ENCODE assay signal across 8 mouse cellular contexts in the genomic region with DNA sequence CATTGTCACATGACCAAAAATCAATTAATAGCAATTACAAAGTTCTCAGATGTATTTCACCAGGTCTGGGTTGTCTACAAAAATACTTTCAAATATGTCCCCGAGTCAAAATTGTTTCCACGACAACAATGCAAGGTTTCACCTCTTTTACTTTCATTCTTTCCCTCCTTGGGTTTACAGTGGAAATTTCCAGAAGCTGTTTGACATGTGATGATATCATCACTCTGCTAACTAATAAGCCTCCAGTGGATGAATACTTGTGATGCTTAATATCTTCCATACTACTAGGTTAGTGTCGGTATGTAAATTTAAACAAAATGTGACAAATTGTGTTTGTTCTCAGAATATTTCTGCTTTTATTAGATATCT. TPM values are rescaled to one million over a fixed set of nuclear protein-coding genes. Genes with fewer than 3 reads are reported as not detected.
DNase-seq lines count a peak whose midpoint lies in the region; ATAC-seq and TF ChIP-seq lines count a peak whose summit lies in the region.

No protein-coding gene starts in this region.

- no peak for DNase-seq in lung, adult 2 months
- no peak for DNase-seq in lung, postnatal 10 days
- no peak for DNase-seq in limb, embryonic 10.5 days (ENCODE audit: low spot score)
- DNase-seq in Muller cell, postnatal 12 days (ENCODE audit: inconsistent ontology term) = no peak
- DNase-seq in adrenal gland, postnatal 25 days = no peak
- no peak for DNase-seq in urinary bladder, adult 18-20 months (ENCODE audit: low spot score in 2 of 2)

- H3K27me3 ChIP-seq in embryonic facial prominence, embryonic 13.5 days = peaks cover 42% of the 10 kb centered on the region
- H3K27me3 ChIP-seq in limb, embryonic 10.5 days (ENCODE audit: low read depth, poor library complexity, severe bottlenecking) = peaks cover 51% of the 10 kb centered on the region
- peaks cover 9% of the 10 kb centered on the region for H3K27me3 ChIP-seq in neural tube, embryonic 15.5 days (replicated peaks)

- H3K4me3 ChIP-seq in lung, adult 2 months (replicated peaks; ENCODE audit: extremely low read depth, low read depth, low read length) = peak overlapping the region; percentile 66
- peak overlapping the region; percentile 57 for H3K4me3 ChIP-seq in embryonic facial prominence, embryonic 13.5 days
- H3K4me3 ChIP-seq in limb, embryonic 10.5 days = peak overlapping the region; percentile 65
- H3K4me3 ChIP-seq in neural tube, embryonic 15.5 days (replicated peaks) = peak overlapping the region; percentile 59

- no peaks in the 10 kb centered on the region for H3K36me3 ChIP-seq in embryonic facial prominence, embryonic 13.5 days
- no peaks in the 10 kb centered on the region for H3K36me3 ChIP-seq in limb, embryonic 10.5 days
- no peaks in the 10 kb centered on the region for H3K36me3 ChIP-seq in neural tube, embryonic 15.5 days

- no peak overlapping the region for H3K27ac ChIP-seq in embryonic facial prominence, embryonic 13.5 days
- no peak overlapping the region for H3K27ac ChIP-seq in limb, embryonic 10.5 days
- no peak overlapping the region for H3K27ac ChIP-seq in neural tube, embryonic 15.5 days (replicated peaks)

- no peak for ATAC-seq in embryonic facial prominence, embryonic 13.5 days (ENCODE audit: insufficient number of reproducible peaks, insufficient read depth, low FRiP score, low TSS enrichment, low read depth)
- no peak for ATAC-seq in neural tube, embryonic 15.5 days (ENCODE audit: low FRiP score)

- no peaks in the 10 kb centered on the region for H3K4me1 ChIP-seq in lung, adult 2 months (ENCODE audit: control insufficient read depth, insufficient read depth, low read length)
- H3K4me1 ChIP-seq in embryonic facial prominence, embryonic 13.5 days = peaks cover 33% of the 10 kb centered on the region
- peaks cover 34% of the 10 kb centered on the region for H3K4me1 ChIP-seq in limb, embryonic 10.5 days
- peaks cover 10% of the 10 kb centered on the region for H3K4me1 ChIP-seq in neural tube, embryonic 15.5 days

- H3K9me3 ChIP-seq in embryonic facial prominence, embryonic 13.5 days = no peaks in the 10 kb centered on the region
- no peaks in the 10 kb centered on the region for H3K9me3 ChIP-seq in limb, embryonic 10.5 days (replicated peaks)
- H3K9me3 ChIP-seq in neural tube, embryonic 15.5 days (replicated peaks) = no peaks in the 10 kb centered on the region

- H3K4me2 ChIP-seq in embryonic facial prominence, embryonic 13.5 days = peak overlapping the region; percentile 97
- H3K4me2 ChIP-seq in neural tube, embryonic 15.5 days = peak overlapping the region; percentile 99

- H3K9ac ChIP-seq in embryonic facial prominence, embryonic 13.5 days = no peak overlapping the region
- H3K9ac ChIP-seq in neural tube, embryonic 15.5 days (replicated peaks) = peak overlapping the region; percentile 59; the same call in 1 of the 2 replicates

- no peak for TF ChIP-seq CTCF in lung, adult 2 months (IDR thresholded peaks at IDR 0.05; ENCODE audit: insufficient read depth, low read length)

- TF ChIP-seq POLR2A in lung, adult 2 months (IDR thresholded peaks at IDR 0.05; ENCODE audit: borderline replicate concordance, extremely low read depth, low read depth, low read length) = no peak

- 37% methylated on average over 3 of the region's 3 CpGs for WGBS in lung, adult 2 months
- 61% methylated on average over 3 of the region's 3 CpGs for WGBS in embryonic facial prominence, embryonic 13.5 days
- WGBS in limb, embryonic 10.5 days = 79% methylated on average over 3 of the region's 3 CpGs
- WGBS in neural tube, embryonic 15.5 days = 79% methylated on average over 3 of the region's 3 CpGs

RNA-seq across cellular contexts. Expression of gene Prrg4, which starts 0.3 kb away (rescaled TPM):
- 0.72 and 1.4 TPM in 2 replicates for polyA plus RNA-seq in lung, adult 2 months (2012; rRNA removed)
- 2.8 and 3.0 TPM in 2 replicates for polyA plus RNA-seq in embryonic facial prominence, embryonic 13.5 days (2015; fragmentation: Nextera tagmentation; extraction: Ambion mirVana)
- 0.90 and 1.1 TPM in 2 replicates for polyA plus RNA-seq in limb, embryonic 10.5 days (2016; fragmentation: Nextera tagmentation; extraction: Ambion mirVana)
- polyA plus RNA-seq in neural tube, embryonic 15.5 days (2015; fragmentation: Nextera tagmentation; extraction: Ambion mirVana) = 0.93 and 1.6 TPM in 2 replicates
- 3.0 and 5.1 TPM in 2 replicates for total RNA-seq in adrenal gland, postnatal 25 days (2021)

RNA-seq across cellular contexts. Expression of gene Ccdc73, which starts 17.6 kb away (rescaled TPM):
- 1.1 TPM in 1 of 2 replicates, not detected in the other for polyA plus RNA-seq in lung, adult 2 months (2012; rRNA removed)
- 9.5 and 11.2 TPM in 2 replicates for polyA plus RNA-seq in embryonic facial prominence, embryonic 13.5 days (2015; fragmentation: Nextera tagmentation; extraction: Ambion mirVana)
- polyA plus RNA-seq in limb, embryonic 10.5 days (2016; fragmentation: Nextera tagmentation; extraction: Ambion mirVana) = 2.6 and 3.2 TPM in 2 replicates
- polyA plus RNA-seq in neural tube, embryonic 15.5 days (2015; fragmentation: Nextera tagmentation; extraction: Ambion mirVana) = 6.7 and 7.9 TPM in 2 replicates
- total RNA-seq in adrenal gland, postnatal 25 days (2021) = 4.5 and 7.9 TPM in 2 replicates

RNA-seq across cellular contexts. Expression of gene Qser1, which starts 33.4 kb away (rescaled TPM):
- 4.6 and 5.9 TPM in 2 replicates for polyA plus RNA-seq in lung, adult 2 months (2012; rRNA removed)
- 13.5 and 14.2 TPM in 2 replicates for polyA plus RNA-seq in embryonic facial prominence, embryonic 13.5 days (2015; fragmentation: Nextera tagmentation; extraction: Ambion mirVana)
- 10.9 and 11.9 TPM in 2 replicates for polyA plus RNA-seq in limb, embryonic 10.5 days (2016; fragmentation: Nextera tagmentation; extraction: Ambion mirVana)
- polyA plus RNA-seq in neural tube, embryonic 15.5 days (2015; fragmentation: Nextera tagmentation; extraction: Ambion mirVana) = 4.9 and 6.0 TPM in 2 replicates
- total RNA-seq in adrenal gland, postnatal 25 days (2021) = 29.0 and 29.6 TPM in 2 replicates
